Mouse (Mus musculus): Measurements from ENCODE around the gene Lysmd2. TPM values are rescaled to one million over a fixed set of nuclear protein-coding genes. Genes with fewer than 3 reads are reported as not detected.
"Not testable (repeated sequence)": the region's sequence is repeated elsewhere in the genome, so short reads cannot be mapped to it uniquely, and the experiment has no call there.

The Lysmd2 gene
- total RNA-seq, 2 experiments from 2014 or later, result 5.9 to 8.7 TPM

DNA sequence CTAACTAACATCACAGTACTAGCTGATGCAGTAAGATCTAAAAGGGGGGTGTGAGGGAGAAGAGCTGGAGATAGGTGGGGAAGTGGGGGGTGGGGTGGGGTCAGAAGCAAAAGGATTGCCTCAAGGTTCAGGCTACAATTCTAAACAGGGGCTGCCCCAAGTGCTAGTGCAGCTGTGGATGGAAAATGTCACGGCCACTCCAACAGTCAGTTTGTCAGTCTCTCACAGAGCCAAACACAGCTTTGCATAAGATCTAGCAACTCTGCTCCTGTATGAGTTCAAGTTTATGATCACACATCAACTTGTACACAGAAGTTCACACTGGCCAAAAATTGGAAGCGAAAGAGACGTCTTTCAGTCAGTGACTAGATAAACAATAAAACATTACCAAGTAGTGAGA is 4.1 kb upstream of the Lysmd2 start:
- intact Hi-C loops (cut with DNase I; ENCODE audit: low total_unique reads), result no loop called here
- no peak for DNase-seq

DNA sequence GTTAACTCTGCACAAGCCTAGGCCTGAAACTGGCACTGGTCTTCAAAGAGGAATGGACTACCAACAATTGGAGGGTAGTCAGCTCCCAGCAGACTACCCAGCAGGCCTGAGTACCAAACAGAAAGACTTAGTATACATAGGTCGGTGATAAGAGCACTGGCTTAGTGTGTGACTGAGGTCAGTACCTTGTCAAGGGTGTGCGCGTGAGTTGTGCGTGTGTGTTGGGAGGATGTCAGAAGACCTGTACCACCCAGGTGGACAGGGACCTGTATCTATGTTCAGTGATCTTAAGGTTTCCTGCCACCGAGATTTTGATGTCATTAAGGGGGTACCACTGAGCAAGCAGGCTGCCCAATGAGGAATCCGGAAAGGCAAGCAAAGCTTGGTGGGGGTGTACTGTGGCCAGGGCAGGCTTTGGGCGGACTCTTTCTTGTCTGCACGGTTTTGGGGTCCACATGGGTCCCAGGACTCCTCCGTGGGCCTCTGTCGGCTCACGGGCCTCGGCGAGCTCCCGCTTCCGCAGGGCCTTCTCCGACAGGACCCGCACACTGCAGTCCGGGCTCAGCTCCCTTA is 472 bp upstream of the Lysmd2 start:
- no peak for DNase-seq
- intact Hi-C loops (cut with DNase I; ENCODE audit: low total_unique reads), result no loop called here

DNA sequence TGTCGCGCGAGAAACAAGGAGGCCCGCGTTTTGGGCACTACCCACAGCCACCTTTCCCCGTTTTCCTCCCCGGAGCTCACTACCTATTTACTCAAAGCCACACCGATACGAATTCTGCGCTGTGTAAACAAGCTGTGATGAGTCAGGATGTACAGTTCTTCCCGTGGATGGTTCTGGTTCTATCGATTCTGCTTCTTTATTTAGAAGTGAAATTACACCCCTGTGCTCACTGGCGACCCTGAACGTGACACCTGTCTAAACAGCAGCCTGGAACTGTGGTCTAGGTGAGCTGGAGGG is 715 bp downstream of the Lysmd2 start:
- DNase-seq, result no peak
- intact Hi-C loops (cut with DNase I; ENCODE audit: low total_unique reads), result no loop called here

- no peak for DNase-seq
These were observed 5.4 kb downstream of the Lysmd2 start for GRCm38 (mm10) chr9:75630823-75631454.

DNA sequence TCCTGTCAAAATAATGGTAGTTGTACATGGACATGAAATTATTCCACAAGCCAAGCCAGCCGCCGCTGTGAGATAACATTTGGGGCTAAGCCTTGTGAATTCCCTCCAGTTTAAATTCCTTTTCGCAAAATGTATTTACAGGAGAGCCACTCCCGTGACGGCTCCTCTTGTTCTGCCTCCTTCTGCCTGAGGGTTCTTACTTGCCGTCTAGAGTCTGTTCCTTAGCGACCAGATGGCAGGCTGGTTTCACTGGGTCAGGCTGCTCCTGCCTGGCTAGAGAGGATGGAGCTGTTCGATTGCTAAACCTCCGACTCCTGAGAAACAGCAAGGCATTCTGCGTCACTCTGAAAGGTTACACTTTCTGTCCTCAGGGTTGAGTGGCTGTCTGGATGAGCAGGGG is 6.6 kb downstream of the Lysmd2 start:
- DNase-seq, result no peak
- intact Hi-C loops (cut with DNase I; ENCODE audit: low total_unique reads), result no loop called here

More at GRCm38 (mm10) chr9:75630823-75631454, 5.4 kb downstream of the Lysmd2 start:
- intact Hi-C loops (cut with DNase I; ENCODE audit: low total_unique reads), result no loop called here

- intact Hi-C loops (cut with DNase I; ENCODE audit: low total_unique reads), result no loop called here
- no peak for DNase-seq
These were observed 7.4 kb downstream of the Lysmd2 start for GRCm38 (mm10) chr9:75632902-75633301.

GRCm38 (mm10) chr9:75633603-75634002 is 8.1 kb downstream of the Lysmd2 start:
- intact Hi-C loops (cut with DNase I; ENCODE audit: low total_unique reads), result no loop called here
- DNase-seq, result no peak

DNA sequence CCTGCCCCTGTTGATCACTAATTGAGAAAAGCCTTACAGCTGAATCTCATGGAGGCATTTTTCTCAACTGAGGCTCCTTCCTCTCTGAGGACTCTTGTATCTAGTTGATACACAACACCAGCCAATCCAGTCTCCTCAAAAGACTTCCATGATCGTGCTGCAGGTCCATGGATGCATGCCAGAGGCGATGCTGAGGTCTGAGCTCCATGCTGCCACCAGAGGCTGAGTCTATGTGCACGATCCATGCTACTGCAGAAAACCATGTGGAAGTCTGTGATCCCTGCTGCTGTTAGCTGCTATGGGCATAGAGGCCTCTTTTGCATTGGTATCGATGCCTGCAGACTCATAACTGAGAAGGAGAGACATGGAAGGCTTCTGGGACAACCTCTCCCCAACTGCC is 8.7 kb downstream of the Lysmd2 start:
- intact Hi-C loops (cut with DNase I; ENCODE audit: low total_unique reads), result no loop called here
- DNase-seq, result no peak

- intact Hi-C loops (cut with DNase I; ENCODE audit: low total_unique reads), result no loop called here
- DNase-seq, result no peak
These were observed 19.9 kb downstream of the Lysmd2 start for GRCm38 (mm10) chr9:75645405-75645804.

GRCm38 (mm10) chr9:75653981-75654911 is 28.7 kb downstream of the Lysmd2 start:
- DNase-seq, result peak; percentile 58
- intact Hi-C loops (cut with DNase I; ENCODE audit: low total_unique reads), result no loop called here

DNA sequence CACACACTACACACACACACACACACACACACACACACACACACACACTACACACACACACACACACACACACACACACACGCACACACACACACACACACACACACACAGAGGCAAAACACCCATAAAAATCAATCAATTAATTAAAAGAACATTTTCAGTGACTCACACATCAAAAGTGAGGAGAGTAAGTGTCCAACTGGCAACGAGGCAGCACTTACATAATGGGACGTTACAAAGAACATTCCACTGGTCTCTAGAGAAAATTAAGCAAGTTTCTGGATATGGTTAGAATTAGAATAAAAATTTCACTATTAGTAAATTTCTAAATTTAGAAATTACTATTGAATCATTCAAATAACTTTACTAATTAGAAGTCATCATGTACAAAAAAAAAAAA is 30.9 kb downstream of the Lysmd2 start:
- DNase-seq, result peak; percentile 33
- intact Hi-C loops (cut with DNase I; ENCODE audit: low total_unique reads), result not testable (repeated sequence)

DNA sequence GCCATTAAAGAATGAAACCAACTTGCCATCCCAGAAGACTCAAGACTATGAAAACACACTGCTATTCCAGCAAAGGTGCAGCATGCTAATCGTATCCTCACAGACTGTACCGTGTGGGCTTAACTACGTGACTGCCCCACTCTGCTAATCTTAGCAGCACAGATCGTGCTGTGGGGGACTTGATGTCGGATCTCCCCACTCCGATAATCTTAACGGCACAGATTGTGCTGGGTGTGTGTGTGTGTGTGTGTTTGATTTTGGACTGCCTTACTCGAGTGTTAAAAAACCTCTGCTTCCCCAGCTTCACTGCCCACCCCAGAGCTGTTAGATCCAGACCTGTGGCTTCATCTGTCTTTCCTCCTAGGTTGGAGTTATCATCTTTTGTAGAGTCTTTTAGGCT is 35.4 kb downstream of the Lysmd2 start:
- intact Hi-C loops (cut with DNase I; ENCODE audit: low total_unique reads), result no loop called here
- DNase-seq, result no peak

DNA sequence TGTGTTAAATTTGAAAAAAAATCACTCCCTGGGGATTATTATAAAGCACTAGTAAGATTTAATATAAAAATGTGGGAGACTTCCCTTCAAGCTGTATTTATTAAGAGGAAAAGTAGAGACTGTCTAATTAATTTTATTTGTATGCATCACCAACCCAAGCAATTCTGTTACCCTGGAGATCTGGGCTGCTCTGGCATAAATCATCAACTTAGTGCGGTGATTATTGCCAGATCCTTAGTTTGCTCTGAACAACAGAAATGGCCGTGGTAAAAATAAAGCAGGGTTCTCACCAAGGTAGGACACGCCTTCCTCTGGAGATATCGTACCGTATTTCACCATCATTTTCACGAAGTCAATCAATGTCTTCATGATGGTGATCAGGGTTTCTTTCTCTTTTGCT is 39.8 kb downstream of the Lysmd2 start:
- intact Hi-C loops (cut with DNase I; ENCODE audit: low total_unique reads), result no loop called here

GRCm38 (mm10) chr9:75666612-75667011 is 41.1 kb downstream of the Lysmd2 start:
- peak; percentile 14 for DNase-seq
- intact Hi-C loops (cut with DNase I; ENCODE audit: low total_unique reads), result no loop called here

More for the DNA sequence above, 39.8 kb downstream of the Lysmd2 start:
- DNase-seq, result no peak

DNA sequence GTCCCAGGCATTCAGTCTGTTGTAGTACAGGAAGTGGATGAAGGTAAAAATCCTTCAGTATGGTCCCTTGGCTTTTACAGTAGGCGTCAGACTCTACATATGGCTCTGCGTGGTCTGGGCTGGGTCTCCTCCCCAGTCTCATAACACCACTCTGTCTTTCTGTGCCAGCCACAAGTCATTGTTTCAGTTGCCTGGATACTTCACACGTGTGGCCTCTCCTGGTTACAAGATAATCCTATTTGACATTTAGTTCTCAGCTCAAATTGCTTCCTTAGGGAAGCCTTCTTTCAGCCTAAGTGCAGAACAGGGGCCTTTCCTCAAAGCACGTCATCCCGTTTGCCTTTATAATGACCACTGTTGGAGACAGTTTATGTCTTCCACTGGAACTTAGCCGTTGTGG is 47.2 kb downstream of the Lysmd2 start:
- DNase-seq, result no peak

GRCm38 (mm10) chr9:75676226-75676625 is 50.7 kb downstream of the Lysmd2 start:
- intact Hi-C loops (cut with DNase I; ENCODE audit: low total_unique reads), result no loop called here
- peak; percentile 8 for DNase-seq

More for the DNA sequence above, 47.2 kb downstream of the Lysmd2 start:
- intact Hi-C loops (cut with DNase I; ENCODE audit: low total_unique reads), result no loop called here

- DNase-seq, result peak; percentile 9
- intact Hi-C loops (cut with DNase I; ENCODE audit: low total_unique reads), result no loop called here
These were observed 52.8 kb downstream of the Lysmd2 start for GRCm38 (mm10) chr9:75678341-75678740.

DNA sequence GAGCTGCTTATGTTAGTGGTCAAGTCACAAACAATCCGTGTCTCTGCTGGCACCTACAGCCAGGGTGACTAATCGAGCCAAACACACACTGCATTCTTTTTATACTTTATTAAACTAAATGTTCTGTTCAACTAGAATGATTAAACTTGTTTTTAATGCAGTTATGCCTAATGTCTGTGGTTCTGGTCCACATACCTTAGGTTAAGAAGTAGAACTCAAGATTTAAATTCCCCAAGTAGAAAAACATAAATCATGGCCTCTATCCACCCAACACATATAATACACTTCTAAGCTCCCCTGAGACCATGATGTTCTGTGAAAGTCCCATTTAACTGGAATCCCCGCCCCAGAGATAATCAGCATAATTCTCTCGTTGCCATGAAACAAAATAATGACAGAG is 54.1 kb downstream of the Lysmd2 start:
- no peak for DNase-seq
- intact Hi-C loops (cut with DNase I; ENCODE audit: low total_unique reads), result no loop called here

DNA sequence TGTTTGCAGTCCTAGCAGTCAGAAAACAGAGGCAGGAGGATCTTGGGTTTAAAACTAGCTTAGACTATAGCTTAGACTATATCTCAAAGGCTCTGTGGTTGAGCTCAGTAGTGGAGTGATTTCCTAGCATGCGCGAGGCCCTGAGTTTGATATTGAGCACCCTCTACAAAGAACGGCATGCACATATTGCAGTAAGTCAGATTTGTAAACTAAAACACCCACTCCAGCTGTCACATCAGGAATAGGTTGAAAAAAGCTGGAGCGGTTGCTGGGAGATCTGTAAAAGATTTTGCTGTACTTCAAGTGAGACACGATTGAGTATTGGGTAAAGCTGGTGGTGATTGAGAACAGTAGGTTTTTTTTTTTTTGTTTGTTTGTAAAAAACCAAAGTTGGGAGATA is 55.1 kb downstream of the Lysmd2 start:
- no peak for DNase-seq
- intact Hi-C loops (cut with DNase I; ENCODE audit: low total_unique reads), result no loop called here

- intact Hi-C loops (cut with DNase I; ENCODE audit: low total_unique reads), result no loop called here
- DNase-seq, result peak; percentile 64
These were observed 58.1 kb downstream of the Lysmd2 start, which contains the start of gene Scg3 for GRCm38 (mm10) chr9:75683426-75684191. Gene Scg3 (minus strand): TSS chr9:75684056.

Measured in gastrocnemius, postnatal 14 days (tissue).